Mouse (Mus musculus): Measurements from ENCODE around the gene Nfib.
"Not testable (repeated sequence)": the region's sequence is repeated elsewhere in the genome, so short reads cannot be mapped to it uniquely, and the experiment has no call there.

DNA sequence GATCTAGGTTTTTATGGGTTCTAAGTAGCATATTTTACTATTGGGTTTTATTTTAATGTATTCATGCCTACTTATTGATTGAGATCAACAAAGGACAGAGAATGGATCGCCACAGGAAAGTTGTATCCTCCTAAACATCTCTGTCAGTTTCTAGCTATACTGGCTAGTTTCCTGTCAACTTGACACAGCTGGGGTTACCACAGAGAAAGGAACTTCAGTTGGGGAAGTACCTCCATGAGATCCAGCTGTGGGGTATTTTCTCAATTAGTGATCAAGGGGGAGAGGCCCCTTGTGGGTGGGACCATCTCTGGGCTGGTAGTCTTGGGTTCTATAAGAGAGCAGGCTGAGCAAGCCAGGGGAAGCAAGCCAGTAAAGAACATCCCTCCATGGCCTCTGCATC, 447.0 kb downstream of the Nfib start:
- not testable (repeated sequence) for TF ChIP-seq CEBPB (IDR thresholded peaks at IDR 0.05; ENCODE audit: insufficient read depth, poor library complexity, severe bottlenecking); POLR2A (IDR thresholded peaks at IDR 0.05; ENCODE audit: insufficient read length, low read depth); E2F4 (IDR thresholded peaks at IDR 0.05; ENCODE audit: insufficient read depth)

Data from myocyte (in vitro differentiated cells).